Mouse (Mus musculus) heart, adult 2 months (tissue): ENCODE data around the gene Dnah14. TPM values are rescaled to one million over a fixed set of nuclear protein-coding genes. Genes with fewer than 3 reads are reported as not detected.

Experiments used
- DNase-seq, 2 experiments: peaks; one replicate each; pipeline ENCODE4 v3.0.0; 2021
- H3K27ac ChIP-seq: fragments of 200-600 bp; 2 replicates; pipeline ENCODE4 v1.8.1; 2022
- H3K27me3 ChIP-seq: fragments of 200-500 bp; 2 replicates; pipeline ENCODE4 v1.6.1; 2012; ENCODE audit warnings: mild to moderate bottlenecking, low read length, inconsistent platforms, mixed read lengths; ENCODE audit not compliant: control insufficient read depth, insufficient read depth
- H3K36me3 ChIP-seq: fragments of 200-500 bp; 2 replicates; pipeline ENCODE4 v1.6.1; 2012; ENCODE audit warnings: low read length, inconsistent platforms; ENCODE audit not compliant: control insufficient read depth, insufficient read depth
- H3K4me1 ChIP-seq: fragments of 200-500 bp; 2 replicates; pipeline ENCODE4 v1.6.1; 2011; ENCODE audit warnings: low read length; ENCODE audit not compliant: control insufficient read depth, insufficient read depth
- H3K4me3 ChIP-seq: fragments of 200-600 bp; 2 replicates; pipeline ENCODE4 v1.8.1; 2022
- H3K79me2 ChIP-seq: fragments of 200-500 bp; replicated peaks from 2 replicates; pipeline ENCODE4 v1.6.1; 2012; ENCODE audit warnings: mild to moderate bottlenecking, inconsistent platforms, low read length, moderate library complexity, mixed read lengths; ENCODE audit not compliant: control insufficient read depth, insufficient read depth
- H3K9ac ChIP-seq: fragments of 200-500 bp; 2 replicates; pipeline ENCODE4 v1.6.1; 2012; ENCODE audit warnings: low read depth, mild to moderate bottlenecking, control low read depth, inconsistent platforms, low read length, mixed read lengths
- CTCF ChIP-seq: fragments of 200-600 bp; IDR thresholded peaks from 2 replicates; pipeline ENCODE4 v1.8.1; 2022; ENCODE audit warnings: antibody characterized with exemption, mild to moderate bottlenecking, moderate library complexity
- EP300 ChIP-seq: fragments of 200-500 bp; IDR thresholded peaks from 2 replicates; pipeline ENCODE4 v1.6.1; 2011; ENCODE audit warnings: low read depth, low read length, control low read depth; ENCODE audit not compliant: insufficient read depth
- POLR2A ChIP-seq: fragments of 200-500 bp; IDR thresholded peaks from 2 replicates; pipeline ENCODE4 v1.6.1; 2011; ENCODE audit warnings: mild to moderate bottlenecking, low read depth, low read length, control low read depth; ENCODE audit not compliant: insufficient read depth
- WGBS: fragments of 180-500 bp; shearing (Covaris S2); methylation state at CpG from one replicate; pipeline ENCODE4 v1.1.7; 2018; 5-methylcytosine and 5-hydroxymethylcytosine counted together
- intact Hi-C: fragments of 180-260 bp; cut with DNase I; formaldehyde crosslinking; loops from one replicate; pipeline ENCODE4 v1.15.1; 2025
- polyA plus RNA-seq: library from polyadenylated mRNA; depleted of rRNA; stranded (reverse); fragments of >200 nt; gene quantifications from 2 replicates; pipeline ENCODE4 v1.2.3, GENCODE M21; 2012
- total RNA-seq, 2 experiments: library from RNA; stranded (reverse); gene quantifications; 2 replicates each; pipeline ENCODE4 v1.2.3; 2021

The Dnah14 gene
- total and polyA plus RNA-seq, 3 experiments, result not detected

DNA sequence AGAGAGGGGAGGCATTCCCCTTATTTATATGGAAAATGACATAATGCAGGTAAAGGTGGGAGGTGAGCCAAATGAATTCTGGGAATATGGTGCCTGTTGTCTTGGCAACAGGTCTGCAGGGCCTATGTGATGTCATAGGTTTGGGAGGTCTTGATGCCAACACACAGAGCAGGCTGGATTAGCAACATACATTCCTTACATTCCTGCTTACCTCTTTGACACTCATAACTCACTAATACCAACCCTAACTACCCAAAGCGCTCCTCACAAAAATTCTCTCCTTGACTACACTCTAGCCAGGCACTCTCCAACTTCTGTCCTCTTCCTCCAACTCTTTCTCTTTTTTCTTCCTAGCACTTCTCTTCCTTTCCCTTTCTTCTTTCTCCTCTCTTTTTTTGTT is 271.9 kb downstream of the Dnah14 start:
- Histone ChIP-seq H3K9ac (no peak overlapping the region), H3K27me3 (no peaks in the 10 kb centered on the region), H3K27ac (no peak overlapping the region), H3K79me2 (no peaks in the 10 kb centered on the region), H3K4me3 (no peak overlapping the region), H3K36me3 (no peaks in the 10 kb centered on the region), H3K4me1 (peaks cover 7% of the 10 kb centered on the region)
- TF ChIP-seq POLR2A, result no peak
- TF ChIP-seq EP300, result no peak
- TF ChIP-seq CTCF, result no peak
- DNase-seq, result no peak
- WGBS, result 100% methylated on average over 1 of the region's 1 CpGs
- intact Hi-C loops, result no loop called here

DNA sequence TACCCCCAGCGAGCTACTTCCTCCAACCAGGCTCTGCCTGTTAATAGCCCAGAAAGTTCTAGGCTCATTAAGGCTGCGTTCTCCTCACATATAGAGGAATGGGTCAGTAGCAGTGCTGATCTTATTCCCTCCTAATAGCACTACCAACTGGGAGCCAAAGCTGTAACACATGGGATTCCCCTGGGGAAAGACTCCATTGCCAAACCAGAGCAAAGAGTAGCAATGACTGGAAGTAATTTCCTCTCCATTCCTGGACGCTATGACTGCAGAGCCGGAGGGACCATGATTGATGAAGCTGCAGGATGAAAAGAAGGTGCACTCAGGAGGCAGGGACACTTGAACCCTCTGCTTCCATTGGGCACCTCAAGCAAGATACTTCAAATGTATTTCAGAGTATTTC is 274.1 kb downstream of the Dnah14 start:
- intact Hi-C loops, result no loop called here
- TF ChIP-seq POLR2A, result no peak
- no peak for TF ChIP-seq EP300
- TF ChIP-seq CTCF, result no peak
- Histone ChIP-seq H3K27me3 (no peaks in the 10 kb centered on the region), H3K36me3 (no peaks in the 10 kb centered on the region), H3K9ac (no peak overlapping the region), H3K4me3 (no peak overlapping the region), H3K4me1 (peaks cover 7% of the 10 kb centered on the region), H3K27ac (no peak overlapping the region), H3K79me2 (no peaks in the 10 kb centered on the region)
- no peak for DNase-seq
- 55% methylated on average over 4 of the region's 4 CpGs for WGBS

DNA sequence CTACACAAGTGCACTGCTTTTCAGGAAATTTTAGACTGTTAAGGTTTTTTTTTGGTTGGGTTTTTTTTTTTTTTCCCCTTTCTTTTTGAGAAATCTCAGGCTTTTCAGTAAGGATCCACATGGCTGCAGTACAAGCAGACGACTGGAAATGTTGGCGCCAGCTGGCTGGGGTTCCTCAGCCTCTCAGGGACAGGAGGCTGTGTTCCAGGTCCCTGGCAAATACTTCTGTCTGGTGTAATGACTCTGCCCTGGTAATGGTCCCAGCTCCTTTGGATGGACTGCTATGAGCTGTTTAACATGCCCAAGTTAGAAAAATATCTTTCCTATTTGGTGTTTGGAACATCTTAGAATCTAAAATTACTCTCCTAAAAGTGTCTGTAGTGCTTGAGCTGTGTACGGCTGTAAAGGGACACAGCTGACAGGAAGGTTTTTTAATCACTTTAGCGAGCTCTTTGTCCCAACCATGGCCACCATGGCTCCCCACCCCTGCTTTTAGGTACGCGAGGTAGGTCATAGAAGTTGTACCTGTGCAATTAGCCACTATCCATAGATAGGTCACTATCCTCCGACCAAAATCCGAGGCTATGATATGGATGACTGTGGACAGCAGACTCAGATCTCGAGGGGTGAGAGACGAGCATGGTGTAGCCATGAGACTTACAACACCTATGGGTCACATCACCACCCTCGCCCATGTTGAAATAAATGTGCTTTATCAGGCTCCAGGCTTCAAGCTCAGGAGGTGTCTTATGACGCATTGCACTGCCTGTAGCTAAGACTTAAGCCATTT is 275.4 kb downstream of the Dnah14 start:
- H3K27ac ChIP-seq, result peak overlapping the region; percentile 73
- no peak overlapping the region; the same call in 1 of the 2 replicates for H3K4me3 ChIP-seq
- peak; percentile 64 to 82 for DNase-seq
- H3K79me2 ChIP-seq, result no peaks in the 10 kb centered on the region
- H3K36me3 ChIP-seq, result no peaks in the 10 kb centered on the region
- no peak overlapping the region for H3K9ac ChIP-seq
- peaks cover 7% of the 10 kb centered on the region for H3K4me1 ChIP-seq
- intact Hi-C loops, result no loop called here
- TF ChIP-seq EP300 (no peak), POLR2A (no peak), CTCF (no peak)
- 55% methylated on average over 12 of the region's 12 CpGs for WGBS
- no peaks in the 10 kb centered on the region for H3K27me3 ChIP-seq

DNA sequence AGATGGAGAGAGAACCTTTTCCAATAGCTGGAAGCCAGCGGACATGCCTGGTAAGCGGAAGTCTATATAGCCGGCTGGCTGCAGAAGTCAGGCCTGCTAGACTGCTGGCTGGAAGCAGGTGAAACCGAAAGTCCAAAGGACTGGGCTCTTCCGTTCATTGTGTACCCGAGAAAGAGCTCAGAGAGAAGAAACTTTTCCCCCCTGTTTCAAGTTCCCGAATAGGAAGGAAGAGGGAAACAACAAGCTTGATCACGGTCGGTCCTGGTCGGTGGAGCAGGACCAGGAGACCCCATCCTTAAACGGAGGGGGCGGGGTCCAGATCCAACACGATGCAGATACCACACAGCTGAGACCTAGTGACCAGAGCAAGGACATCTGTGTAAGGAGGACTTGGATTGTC is 276.1 kb downstream of the Dnah14 start:
- H3K36me3 ChIP-seq, result no peaks in the 10 kb centered on the region
- H3K4me1 ChIP-seq, result peaks cover 7% of the 10 kb centered on the region
- H3K27ac ChIP-seq, result peak overlapping the region; percentile 73
- no peaks in the 10 kb centered on the region for H3K79me2 ChIP-seq
- WGBS, result 23% methylated on average over 13 of the region's 13 CpGs
- peak overlapping the region; percentile 55 for H3K9ac ChIP-seq
- peak; percentile 50 to 64 for DNase-seq
- H3K4me3 ChIP-seq, result peak overlapping the region; percentile 40
- no peaks in the 10 kb centered on the region for H3K27me3 ChIP-seq
- intact Hi-C loops, result no loop called here
- TF ChIP-seq CTCF (no peak), POLR2A (peak; percentile 51), EP300 (0 out of 2 replicates have a peak, but pooled peaks have one; percentile 26)

DNA sequence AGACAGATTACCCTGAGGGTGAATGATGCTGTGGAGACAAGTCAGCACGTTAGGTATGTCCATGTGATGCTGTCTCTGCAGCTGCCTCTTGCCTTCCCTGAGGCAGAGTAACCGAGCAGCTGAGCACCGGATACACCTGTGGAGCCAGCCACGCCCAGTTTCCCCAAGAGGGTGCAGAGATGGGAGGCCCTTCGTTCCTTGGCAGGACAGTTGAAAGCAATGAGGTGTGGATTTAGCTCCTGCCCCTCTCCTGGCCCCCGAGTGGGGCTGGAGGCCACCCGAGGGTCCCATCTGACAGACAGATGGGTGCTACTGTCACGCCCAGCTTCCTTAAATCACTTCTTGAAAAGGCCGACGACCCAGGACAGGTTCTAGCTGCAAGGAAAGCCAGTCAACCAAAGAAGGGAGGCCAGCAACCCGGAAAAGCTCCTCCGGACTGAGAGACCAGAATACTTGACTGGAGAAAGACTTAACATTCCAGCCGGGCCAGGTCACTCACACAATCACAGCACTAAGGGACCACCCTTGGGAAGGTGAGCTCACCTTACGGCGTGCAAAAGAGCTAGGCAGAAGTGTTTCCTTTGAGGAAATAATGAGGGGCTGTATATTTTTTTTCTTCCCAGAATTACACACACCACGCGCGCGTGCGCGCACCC is 276.9 kb downstream of the Dnah14 start:
- Histone ChIP-seq H3K4me1 (peaks cover 7% of the 10 kb centered on the region), H3K9ac (no peak overlapping the region)
- WGBS, result 8% methylated on average over 21 of the region's 21 CpGs

DNA sequence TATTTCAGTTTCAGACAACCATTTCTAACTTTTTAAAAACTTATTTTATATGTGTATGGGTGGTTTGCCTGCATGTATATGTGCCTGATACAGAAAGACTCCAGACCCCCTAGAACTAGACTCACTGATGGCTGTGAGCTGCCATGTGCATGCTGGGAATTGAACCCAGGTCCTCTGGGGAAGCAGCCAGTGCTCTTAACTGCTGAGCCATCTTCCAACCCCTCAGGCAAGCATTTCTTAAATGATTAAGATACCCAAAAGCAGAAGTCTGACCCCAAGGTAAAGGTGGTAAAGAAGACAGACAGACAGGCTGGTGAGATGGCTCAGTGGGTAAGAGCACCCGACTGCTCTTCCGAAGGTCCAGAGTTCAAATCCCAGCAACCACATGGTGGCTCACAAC is 278.5 kb downstream of the Dnah14 start:
- H3K4me1 ChIP-seq, result peaks cover 7% of the 10 kb centered on the region
- no peaks in the 10 kb centered on the region for H3K79me2 ChIP-seq
- TF ChIP-seq POLR2A (no peak), CTCF (no peak), EP300 (no peak)
- H3K4me3 ChIP-seq, result no peak overlapping the region
- DNase-seq, result no peak
- intact Hi-C loops, result no loop called here
- no peaks in the 10 kb centered on the region for H3K27me3 ChIP-seq
- WGBS, result 97% methylated on average over 2 of the region's 2 CpGs
- no peak overlapping the region for H3K9ac ChIP-seq
- no peak overlapping the region for H3K27ac ChIP-seq
- H3K36me3 ChIP-seq, result no peaks in the 10 kb centered on the region

More for the DNA sequence above, 276.9 kb downstream of the Dnah14 start:
- intact Hi-C loops, result no loop called here
- H3K36me3 ChIP-seq, result no peaks in the 10 kb centered on the region
- H3K79me2 ChIP-seq, result no peaks in the 10 kb centered on the region
- H3K27ac ChIP-seq, result peak overlapping the region; percentile 73
- H3K4me3 ChIP-seq, result peak overlapping the region; percentile 40
- TF ChIP-seq POLR2A (no peak), EP300 (0 out of 2 replicates have a peak, but pooled peaks have one; percentile 35)
- DNase-seq, result peak; percentile 66 to 80
- no peaks in the 10 kb centered on the region for H3K27me3 ChIP-seq
